Mouse (Mus musculus): Measurements from ENCODE around the gene Ccdc160.

Ccdc160 gene

DNA sequence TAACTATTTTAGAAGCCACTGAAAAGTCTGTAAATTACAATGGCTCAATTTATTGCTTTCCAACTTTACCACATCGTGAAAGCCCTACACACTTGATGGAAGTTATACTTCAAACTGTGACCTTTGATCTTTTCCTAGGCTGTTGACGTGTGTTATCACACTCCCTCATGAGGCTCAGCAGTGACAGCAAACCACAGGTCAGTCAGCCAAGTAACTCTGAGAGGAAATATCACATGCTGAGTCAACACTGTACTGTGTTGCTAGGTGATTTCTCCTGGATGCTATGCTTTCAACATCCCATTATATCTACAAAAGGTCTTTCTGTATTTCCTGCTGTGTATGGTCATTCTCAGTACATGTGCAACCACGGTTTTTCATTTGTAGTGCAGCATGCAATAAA lies 28.3 kb downstream of the Ccdc160 start:
- DNase-seq (ENCODE audit: extremely low read depth, insufficient read length, low spot score): no peak

Measured in 3134 (cell line).